Mouse (Mus musculus) lung, postnatal 25 days (tissue): ENCODE results near the gene Krt12.

ENCODE experiments used
- DNase-seq: peaks from one replicate; pipeline ENCODE4 v3.0.0; 2022; ENCODE audit warnings: low spot score

Krt12 gene

GRCm38 (mm10) chr11:99422159-99422558 is at the start of gene Krt12:
TSS of gene Krt12 (minus strand) at chr11:99422259.
- DNase-seq: no peak

GRCm38 (mm10) chr11:99469228-99469627 is 47.2 kb upstream of the Krt12 start:
- DNase-seq: peak; percentile 51

DNA sequence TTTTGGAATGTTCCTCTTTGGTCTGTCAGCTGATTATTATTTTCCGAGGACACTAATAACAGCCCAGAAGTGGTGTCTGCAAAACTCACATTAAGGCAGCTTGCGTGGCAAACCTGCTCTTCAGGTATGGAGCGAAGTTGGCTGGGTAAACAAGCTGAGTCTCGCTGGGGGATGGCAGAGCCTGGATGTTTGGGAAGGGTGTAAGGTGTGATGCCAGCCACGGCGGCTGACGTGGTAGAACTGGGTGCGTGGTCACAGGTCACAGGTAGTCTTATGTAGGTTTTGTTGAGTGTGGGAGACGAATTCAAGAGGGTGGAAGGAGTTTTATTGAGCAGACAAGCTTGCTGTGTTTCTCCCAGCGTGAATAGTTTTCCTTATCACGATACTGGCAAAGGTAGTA is 46.5 kb upstream of the Krt12 start:
- DNase-seq: peak; percentile 38

DNA sequence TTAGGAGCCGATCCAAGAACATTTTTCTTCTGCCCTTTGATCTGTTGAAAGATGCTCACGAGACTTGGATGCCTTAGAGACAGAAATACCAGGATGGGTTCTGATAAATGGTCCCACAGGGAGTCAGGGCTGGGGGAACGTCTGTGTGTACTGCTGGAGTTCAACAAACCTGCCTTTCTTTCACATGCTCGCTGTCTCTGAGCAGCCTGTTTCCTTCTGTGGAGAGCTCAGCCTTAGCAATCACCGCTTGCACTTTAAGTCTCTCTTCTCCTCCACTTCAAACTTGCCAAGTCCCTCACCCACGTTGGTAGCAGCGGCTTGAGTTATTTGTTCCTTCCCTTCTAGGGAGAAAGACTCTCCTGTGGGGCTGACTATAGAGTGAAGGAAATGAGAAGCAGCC is 44.3 kb upstream of the Krt12 start:
- DNase-seq: peak; percentile 18

DNA sequence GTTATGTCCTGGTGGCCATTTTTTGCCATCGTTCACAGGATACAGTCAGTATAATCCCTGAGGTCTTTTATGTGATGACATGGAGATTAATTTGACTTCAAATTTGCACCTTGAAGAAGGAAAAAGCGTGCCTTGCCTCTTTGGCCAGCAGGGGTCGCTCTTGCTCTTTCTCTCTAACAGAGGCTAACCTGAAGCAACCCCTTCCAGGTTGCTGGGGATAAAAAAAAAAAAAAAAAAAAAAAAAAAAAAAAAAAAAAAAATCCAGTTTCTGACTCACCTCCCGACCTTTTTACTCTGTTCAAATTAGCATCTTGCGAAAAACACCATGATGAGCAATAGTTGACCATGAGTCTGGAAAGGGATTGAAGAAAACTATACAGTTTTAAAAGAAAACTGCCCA is 42.8 kb upstream of the Krt12 start:
- peak; percentile 64 for DNase-seq

- DNase-seq: peak; percentile 34
Observed at GRCm38 (mm10) chr11:99463155-99463554, 41.1 kb upstream of the Krt12 start.

- no peak for DNase-seq
Observed at GRCm38 (mm10) chr11:99461736-99462135, 39.7 kb upstream of the Krt12 start.

- no peak for DNase-seq
Observed at GRCm38 (mm10) chr11:99458887-99459286, 36.8 kb upstream of the Krt12 start.

- DNase-seq: no peak
Observed at GRCm38 (mm10) chr11:99454759-99455158, 32.7 kb upstream of the Krt12 start.

GRCm38 (mm10) chr11:99454044-99454443 is 32.0 kb upstream of the Krt12 start:
- no peak for DNase-seq

DNA sequence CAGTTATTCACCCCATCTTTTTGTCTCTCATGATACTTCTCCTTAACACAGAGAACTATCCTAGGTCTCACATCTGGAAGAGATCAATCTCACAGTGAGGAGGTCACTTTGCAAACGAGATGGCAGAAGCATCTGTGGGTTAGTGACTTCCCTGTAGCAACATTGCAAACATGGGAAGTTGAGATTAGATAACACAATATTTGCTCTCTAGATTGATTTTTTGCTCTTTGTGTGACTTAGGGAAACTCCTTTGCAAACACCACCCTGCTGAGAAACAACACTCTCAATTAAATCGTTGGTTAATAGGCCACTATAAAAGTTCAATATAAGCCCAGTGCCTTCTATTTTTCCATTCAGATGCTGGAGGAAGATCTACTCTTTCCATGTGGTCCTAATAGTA is 26.7 kb upstream of the Krt12 start:
- no peak for DNase-seq

DNA sequence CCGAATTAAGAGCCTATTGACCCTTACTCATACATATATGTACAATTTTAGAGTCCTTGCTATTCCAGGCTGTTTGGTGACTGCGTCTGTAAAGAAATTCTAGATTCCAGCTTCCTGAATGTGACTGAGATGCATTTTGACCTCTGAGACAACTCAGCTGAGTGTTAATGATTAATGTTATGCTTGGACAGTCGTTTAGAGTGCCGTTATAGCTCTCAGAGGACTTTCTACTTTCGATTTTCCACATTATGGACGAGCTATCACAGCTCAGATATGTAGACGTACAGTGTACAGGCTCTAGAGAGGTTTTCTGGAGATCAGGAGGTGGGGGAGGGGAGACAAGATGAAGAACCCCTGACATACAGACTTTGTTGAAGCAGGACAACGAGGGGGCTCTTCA is 19.2 kb upstream of the Krt12 start:
- DNase-seq: no peak

- DNase-seq: no peak
Observed at GRCm38 (mm10) chr11:99439465-99439864, 17.4 kb upstream of the Krt12 start.

DNA sequence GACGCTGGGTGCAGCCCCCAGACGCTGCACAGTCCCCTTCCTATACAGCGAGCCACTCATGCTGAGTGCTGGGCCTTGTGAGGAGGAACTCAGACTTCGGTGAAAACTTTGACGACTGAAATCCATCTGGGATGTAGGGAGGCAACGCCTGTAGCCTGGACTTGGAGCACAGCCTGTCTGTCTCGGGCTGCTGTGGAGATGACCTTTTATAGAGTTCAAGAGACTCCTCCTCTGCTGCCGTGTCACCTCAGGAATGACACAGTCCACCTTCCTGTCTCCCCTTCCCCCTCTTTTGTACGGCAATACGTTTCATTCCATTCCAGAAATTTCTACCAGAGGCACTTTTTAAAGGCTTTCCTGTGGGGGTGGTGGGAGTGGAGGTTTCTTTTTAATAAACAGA is 15.9 kb upstream of the Krt12 start, which contains the start of gene Krt20:
Krt20 (minus strand) TSS at position 179 of the 400 bp plus-strand sequence.
- no peak for DNase-seq

GRCm38 (mm10) chr11:99436625-99437024 is 14.6 kb upstream of the Krt12 start:
- DNase-seq: no peak

DNA sequence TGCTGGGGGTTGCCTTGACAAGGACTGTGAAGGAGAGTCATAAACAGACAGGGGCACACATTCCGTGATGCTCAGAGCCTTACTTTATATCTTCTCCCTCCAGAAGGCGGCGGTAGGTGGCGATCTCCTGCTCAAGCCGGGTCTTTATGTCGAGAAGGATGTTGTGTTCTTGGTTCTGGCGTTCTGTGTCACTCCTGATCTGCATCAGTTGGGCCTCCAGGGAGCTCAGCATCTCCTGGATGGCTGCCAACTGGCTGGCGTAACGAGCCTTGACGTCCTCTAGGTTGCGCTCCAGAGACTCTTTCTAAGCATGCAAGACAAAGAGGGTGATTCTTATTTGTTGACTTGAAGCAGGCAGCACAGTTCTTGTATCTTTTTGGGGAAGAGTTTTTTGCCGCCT is 8.6 kb upstream of the Krt12 start:
- no peak for DNase-seq

- no peak for DNase-seq
Observed at GRCm38 (mm10) chr11:99420586-99420985, 1.5 kb downstream of the Krt12 start.

DNA sequence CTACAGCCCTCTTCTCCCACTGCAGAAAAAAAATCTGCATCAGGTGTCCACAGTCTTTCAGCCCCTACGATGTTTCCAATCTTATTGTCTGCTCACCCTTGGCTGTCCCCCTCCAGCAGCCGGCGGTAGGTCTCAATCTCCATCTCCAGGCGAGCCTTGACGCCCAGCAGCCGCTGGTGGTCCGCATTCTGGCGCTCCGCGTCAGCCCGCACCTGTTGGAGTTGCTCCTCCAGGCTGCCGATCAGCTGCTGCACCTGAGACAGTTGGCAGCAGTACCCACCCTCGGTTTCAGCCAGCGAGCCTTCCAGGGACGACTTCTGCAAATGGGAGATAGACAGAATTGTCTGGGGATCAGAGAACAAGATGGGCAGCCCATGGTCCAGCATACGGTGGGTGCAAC is 4.2 kb downstream of the Krt12 start:
- no peak for DNase-seq

DNA sequence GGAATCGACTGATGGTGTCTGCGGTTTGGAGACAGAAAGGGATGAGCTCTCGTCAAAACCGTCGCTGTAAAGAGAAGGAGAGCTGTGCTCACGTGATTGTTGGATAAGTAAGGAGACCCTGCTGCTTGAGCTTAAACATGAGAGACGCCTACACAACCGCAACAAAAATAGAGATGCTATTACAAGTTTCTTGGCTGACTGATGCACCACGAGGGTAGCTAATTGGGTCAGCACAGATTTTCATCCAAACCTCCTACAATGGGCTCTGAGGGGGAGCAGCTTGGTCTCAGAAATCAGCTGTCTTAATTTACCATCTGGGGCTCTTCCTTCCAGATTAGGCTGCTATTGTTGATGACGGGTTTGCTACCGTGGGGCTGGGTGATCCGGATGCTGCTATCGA is 5.2 kb downstream of the Krt12 start:
- DNase-seq: no peak

DNA sequence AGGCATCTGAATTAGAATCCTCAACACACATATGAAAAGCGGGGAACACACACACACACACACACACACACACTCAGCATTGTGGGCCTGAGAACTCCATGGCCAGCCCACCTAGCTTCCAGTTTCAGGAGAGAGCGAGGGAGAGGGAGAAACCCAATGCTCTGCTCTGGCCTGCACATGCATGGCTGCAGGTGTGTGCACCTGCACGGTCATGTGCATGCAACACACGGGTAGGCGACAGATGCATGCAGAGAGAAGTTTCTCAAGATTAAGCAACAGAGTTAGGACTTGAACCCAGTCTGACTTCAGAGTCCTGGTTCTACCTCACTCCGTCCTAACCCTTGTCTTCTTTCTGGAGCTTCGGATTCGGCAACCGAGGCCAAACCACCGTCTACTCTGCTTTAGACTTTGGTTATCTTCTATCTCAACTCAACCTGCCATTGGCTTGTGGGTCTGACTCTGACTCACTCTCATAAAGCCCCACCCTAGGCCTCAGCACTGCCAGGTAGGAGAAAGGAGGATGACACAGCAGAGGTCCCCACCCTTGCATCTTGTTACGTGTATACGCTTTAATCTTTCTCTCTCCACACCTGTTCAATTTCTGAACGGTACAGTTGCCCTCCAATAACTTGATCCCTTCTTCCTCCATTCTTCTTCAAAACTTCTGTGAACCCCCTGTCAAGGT is 7.5 kb downstream of the Krt12 start:
- no peak for DNase-seq

- DNase-seq: peak; percentile 23
Observed at GRCm38 (mm10) chr11:99413247-99413646, 8.8 kb downstream of the Krt12 start.

- DNase-seq: peak; percentile 41
Observed at GRCm38 (mm10) chr11:99406186-99406585, 15.9 kb downstream of the Krt12 start.

GRCm38 (mm10) chr11:99399956-99400549 is 22.0 kb downstream of the Krt12 start:
- DNase-seq: no peak

DNA sequence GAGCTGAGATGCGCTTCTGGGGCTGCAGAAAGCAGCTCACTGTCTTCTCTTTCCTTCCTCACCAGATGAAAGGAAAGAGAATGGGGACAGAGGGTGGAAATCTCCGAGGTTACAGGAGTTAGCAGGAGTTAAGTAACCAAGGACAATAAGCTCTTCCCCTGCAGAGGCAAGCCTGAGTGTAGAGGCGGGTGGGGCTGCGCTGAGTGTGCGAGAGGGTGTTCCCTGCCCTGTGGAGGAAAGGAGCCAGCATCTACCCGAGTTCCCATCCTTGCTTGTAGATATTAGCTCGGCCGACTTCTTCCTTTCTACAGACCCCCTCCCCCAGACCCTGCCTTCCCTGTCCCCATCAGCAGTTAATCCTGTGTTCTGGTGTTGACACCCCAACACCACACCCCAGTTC is 23.2 kb downstream of the Krt12 start:
- DNase-seq: no peak
